Mouse (Mus musculus) embryonic facial prominence, embryonic 13.5 days (tissue): ENCODE results near the gene Diras2. TPM values are rescaled to one million over a fixed set of nuclear protein-coding genes. Genes with fewer than 3 reads are reported as not detected.
A peak's percentile ranks its signal among the peaks of the same experiment; 100 is the strongest.

Experiments
- ATAC-seq: fragments of 200-750 bp; cut with Nextera tagmentation; 2 replicates; pipeline ENCODE4 v1.8.0; 2017; ENCODE audit warnings: low read depth; ENCODE audit not compliant: insufficient number of reproducible peaks, insufficient read depth, low FRiP score, low TSS enrichment
- H3K27ac ChIP-seq: fragments of 300-500 bp; sonication (generic); 2 replicates; pipeline ENCODE4 v1.5.1; 2015; ENCODE audit warnings: moderate library complexity, mild to moderate bottlenecking, inconsistent platforms
- H3K27me3 ChIP-seq: fragments of 300-500 bp; sonication (generic); 2 replicates; pipeline ENCODE4 v1.6.1; 2015; ENCODE audit warnings: mild to moderate bottlenecking, inconsistent platforms
- H3K36me3 ChIP-seq: fragments of 300-500 bp; sonication (generic); 2 replicates; pipeline ENCODE4 v1.6.1; 2015; ENCODE audit warnings: mild to moderate bottlenecking, inconsistent platforms
- H3K4me1 ChIP-seq: fragments of 300-500 bp; sonication (generic); 2 replicates; pipeline ENCODE4 v1.6.1; 2015; ENCODE audit warnings: inconsistent platforms
- H3K4me2 ChIP-seq: fragments of 300-500 bp; sonication (generic); 2 replicates; pipeline ENCODE4 v1.6.1; 2015; ENCODE audit warnings: moderate library complexity, mild to moderate bottlenecking, inconsistent platforms
- H3K4me3 ChIP-seq: fragments of 300-500 bp; sonication (generic); 2 replicates; pipeline ENCODE4 v1.5.1; 2015; ENCODE audit warnings: mild to moderate bottlenecking, inconsistent platforms
- H3K9ac ChIP-seq: fragments of 300-500 bp; sonication (generic); 2 replicates; pipeline ENCODE4 v1.6.1; 2015; ENCODE audit warnings: mild to moderate bottlenecking, inconsistent platforms
- H3K9me3 ChIP-seq: fragments of 300-500 bp; sonication (generic); 2 replicates; pipeline ENCODE4 v1.6.1; 2016; ENCODE audit warnings: inconsistent platforms
- WGBS: fragments of 180-500 bp; shearing (Covaris S2); methylation state at CpG from one replicate; pipeline ENCODE4 v1.1.7; 2015; ENCODE audit warnings: mixed read lengths; 5-methylcytosine and 5-hydroxymethylcytosine counted together
- polyA plus RNA-seq: library from polyadenylated mRNA; unstranded; fragments of >200 nt; fragmentation: Nextera tagmentation; extraction: Ambion mirVana; gene quantifications from 2 replicates; pipeline ENCODE4 v1.2.1, GENCODE M21; 2015

Gene Diras2
- polyA plus RNA-seq, 1 experiment from 2014 or later: 0.67 TPM

DNA sequence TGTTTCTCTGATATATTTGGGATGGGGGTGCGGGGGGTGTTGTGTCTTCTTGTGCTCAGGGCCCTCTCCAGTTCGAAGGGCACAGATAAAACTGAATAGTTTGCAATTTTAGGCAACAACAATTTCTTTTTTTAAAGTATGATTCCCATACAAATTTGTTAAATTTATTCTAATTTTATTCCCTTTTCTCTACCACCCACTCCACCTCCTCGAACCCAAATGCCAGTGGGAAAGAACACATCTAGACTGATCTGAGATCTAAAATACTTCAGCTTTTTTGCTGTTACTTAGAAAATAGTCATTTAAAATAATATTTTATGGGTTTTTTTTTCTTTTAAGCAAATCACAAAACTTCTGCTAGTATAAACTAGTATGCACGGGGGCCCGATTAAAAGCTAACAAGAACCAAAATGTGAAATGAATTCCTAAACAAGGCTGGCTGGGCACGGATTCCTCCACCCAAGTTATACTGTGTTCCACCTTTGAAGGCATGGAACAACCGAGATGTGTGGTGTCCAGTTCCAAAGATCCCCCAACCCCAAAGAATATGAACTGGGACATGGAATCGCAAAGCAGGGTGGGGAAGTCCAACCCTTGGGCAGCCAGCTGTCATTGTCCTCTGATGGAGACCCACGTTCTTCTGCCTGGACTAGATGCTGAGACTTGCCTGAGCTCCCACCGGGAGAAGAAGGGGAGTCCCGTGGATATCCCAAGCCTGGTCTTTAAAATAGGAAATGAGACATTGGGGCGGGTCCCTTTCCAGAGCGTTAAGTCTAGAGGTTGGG, 1.7 kb downstream of the Diras2 start:
- Histone ChIP-seq H3K4me3 (peak overlapping the region; percentile 54), H3K27ac (no peak overlapping the region), H3K4me2 (peak overlapping the region; percentile 99), H3K9me3 (no peaks in the 10 kb centered on the region), H3K27me3 (peaks cover 35% of the 10 kb centered on the region), H3K9ac (no peak overlapping the region), H3K4me1 (peaks cover 6% of the 10 kb centered on the region), H3K36me3 (no peaks in the 10 kb centered on the region)
- WGBS: 58% methylated on average over 13 of the region's 13 CpGs
- ATAC-seq: no peak

- 50% methylated on average over 9 of the region's 9 CpGs for WGBS
Observed at GRCm38 (mm10) chr13:52528786-52529185, 2.3 kb downstream of the Diras2 start.

DNA sequence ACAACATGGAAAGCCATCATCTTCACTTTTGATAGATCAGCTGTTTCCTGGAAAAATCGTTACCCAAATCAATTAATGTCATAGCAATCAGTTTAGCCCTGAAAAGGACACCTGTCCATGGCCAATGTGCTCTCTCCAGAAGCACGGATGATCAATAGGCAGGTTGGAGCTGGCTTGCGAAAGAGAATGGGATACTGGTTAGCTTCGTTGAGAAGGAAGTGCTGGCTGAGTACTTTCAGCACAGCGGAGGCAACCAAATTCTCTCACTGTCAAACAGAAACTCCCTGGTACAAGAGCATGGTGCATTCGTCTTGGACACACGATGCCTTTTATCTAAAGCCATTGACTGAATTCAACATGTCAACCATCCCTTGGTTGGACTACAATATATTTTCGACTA, 2.8 kb downstream of the Diras2 start:
- Histone ChIP-seq H3K4me2 (peak overlapping the region; percentile 11; the same call in 1 of the 2 replicates), H3K4me3 (no peak overlapping the region), H3K9ac (no peak overlapping the region), H3K36me3 (no peaks in the 10 kb centered on the region), H3K9me3 (no peaks in the 10 kb centered on the region), H3K27me3 (peaks cover 31% of the 10 kb centered on the region), H3K27ac (no peak overlapping the region), H3K4me1 (peaks cover 6% of the 10 kb centered on the region)
- 77% methylated on average over 8 of the region's 8 CpGs for WGBS
- ATAC-seq: no peak

More at GRCm38 (mm10) chr13:52528786-52529185, 2.3 kb downstream of the Diras2 start:
- ATAC-seq: no peak
- Histone ChIP-seq H3K4me1 (peaks cover 6% of the 10 kb centered on the region), H3K9ac (no peak overlapping the region), H3K27me3 (peaks cover 31% of the 10 kb centered on the region), H3K9me3 (no peaks in the 10 kb centered on the region), H3K4me3 (no peak overlapping the region), H3K36me3 (no peaks in the 10 kb centered on the region), H3K27ac (no peak overlapping the region), H3K4me2 (peak overlapping the region; percentile 11; the same call in 1 of the 2 replicates)

- 63% methylated on average over 6 of the region's 6 CpGs for WGBS
- Histone ChIP-seq H3K36me3 (no peaks in the 10 kb centered on the region), H3K9me3 (no peaks in the 10 kb centered on the region), H3K4me3 (no peak overlapping the region), H3K27ac (no peak overlapping the region), H3K27me3 (peaks cover 31% of the 10 kb centered on the region), H3K9ac (no peak overlapping the region), H3K4me1 (peaks cover 6% of the 10 kb centered on the region), H3K4me2 (no peak overlapping the region)
- no peak for ATAC-seq
Observed at GRCm38 (mm10) chr13:52526249-52527035, 4.6 kb downstream of the Diras2 start.

GRCm38 (mm10) chr13:52524313-52524712, 6.8 kb downstream of the Diras2 start:
- ATAC-seq: no peak
- no peak overlapping the region for H3K4me3 ChIP-seq
- H3K27ac ChIP-seq: no peak overlapping the region
- H3K36me3 ChIP-seq: no peaks in the 10 kb centered on the region
- 79% methylated on average over 11 of the region's 11 CpGs for WGBS
- no peak overlapping the region for H3K4me2 ChIP-seq
- no peaks in the 10 kb centered on the region for H3K4me1 ChIP-seq
- H3K9me3 ChIP-seq: no peaks in the 10 kb centered on the region
- peaks cover 19% of the 10 kb centered on the region for H3K27me3 ChIP-seq
- no peak overlapping the region for H3K9ac ChIP-seq

GRCm38 (mm10) chr13:52521176-52521575, 9.9 kb downstream of the Diras2 start:
- WGBS: 49% methylated on average over 6 of the region's 6 CpGs
- H3K27me3 ChIP-seq: no peaks in the 10 kb centered on the region; the same call in 1 of the 2 replicates
- no peaks in the 10 kb centered on the region for H3K9me3 ChIP-seq
- no peaks in the 10 kb centered on the region for H3K4me1 ChIP-seq
- H3K9ac ChIP-seq: no peak overlapping the region
- H3K4me3 ChIP-seq: no peak overlapping the region
- H3K27ac ChIP-seq: no peak overlapping the region
- no peak for ATAC-seq
- H3K4me2 ChIP-seq: no peak overlapping the region
- H3K36me3 ChIP-seq: no peaks in the 10 kb centered on the region

- WGBS: 80% methylated on average over 5 of the region's 5 CpGs
- ATAC-seq: no peak
- Histone ChIP-seq H3K4me3 (no peak overlapping the region), H3K4me2 (no peak overlapping the region), H3K9ac (no peak overlapping the region), H3K4me1 (no peaks in the 10 kb centered on the region), H3K27me3 (no peaks in the 10 kb centered on the region; the same call in 1 of the 2 replicates), H3K27ac (no peak overlapping the region), H3K36me3 (no peaks in the 10 kb centered on the region), H3K9me3 (no peaks in the 10 kb centered on the region)
Observed at GRCm38 (mm10) chr13:52519425-52519824, 11.7 kb downstream of the Diras2 start.

GRCm38 (mm10) chr13:52518377-52518776, 12.7 kb downstream of the Diras2 start:
- Histone ChIP-seq H3K4me3 (no peak overlapping the region), H3K4me1 (no peaks in the 10 kb centered on the region), H3K27me3 (no peaks in the 10 kb centered on the region; the same call in 1 of the 2 replicates), H3K9me3 (no peaks in the 10 kb centered on the region), H3K36me3 (no peaks in the 10 kb centered on the region), H3K9ac (no peak overlapping the region), H3K27ac (no peak overlapping the region), H3K4me2 (no peak overlapping the region)
- no peak for ATAC-seq
- WGBS: 90% methylated on average over 4 of the region's 4 CpGs

- no peaks in the 10 kb centered on the region for H3K4me1 ChIP-seq
- H3K9ac ChIP-seq: no peak overlapping the region
- whole genome bisulfite sequencing: 85% methylated on average over 5 of the region's 5 CpGs
- no peak overlapping the region for H3K27ac ChIP-seq
- ATAC-seq: no peak
- H3K27me3 ChIP-seq: no peaks in the 10 kb centered on the region; the same call in 1 of the 2 replicates
- H3K9me3 ChIP-seq: no peaks in the 10 kb centered on the region
- H3K4me2 ChIP-seq: no peak overlapping the region
- no peaks in the 10 kb centered on the region for H3K36me3 ChIP-seq
- H3K4me3 ChIP-seq: no peak overlapping the region
Observed at GRCm38 (mm10) chr13:52517021-52517420, 14.1 kb downstream of the Diras2 start.

- Histone ChIP-seq H3K27ac (no peak overlapping the region), H3K4me1 (no peaks in the 10 kb centered on the region), H3K4me2 (no peak overlapping the region), H3K9me3 (no peaks in the 10 kb centered on the region), H3K36me3 (no peaks in the 10 kb centered on the region), H3K4me3 (no peak overlapping the region), H3K27me3 (no peaks in the 10 kb centered on the region; the same call in 1 of the 2 replicates), H3K9ac (no peak overlapping the region)
- ATAC-seq: no peak
- WGBS: 89% methylated on average over 4 of the region's 4 CpGs
Observed at GRCm38 (mm10) chr13:52516561-52516960, 14.5 kb downstream of the Diras2 start.

- Histone ChIP-seq H3K9ac (no peak overlapping the region), H3K27ac (no peak overlapping the region), H3K4me2 (no peak overlapping the region), H3K9me3 (no peaks in the 10 kb centered on the region), H3K27me3 (no peaks in the 10 kb centered on the region; the same call in 1 of the 2 replicates), H3K36me3 (no peaks in the 10 kb centered on the region), H3K4me3 (no peak overlapping the region), H3K4me1 (no peaks in the 10 kb centered on the region)
- ATAC-seq: no peak
- WGBS: 77% methylated on average over 3 of the region's 3 CpGs
Observed at GRCm38 (mm10) chr13:52516051-52516450, 15.0 kb downstream of the Diras2 start.
